Mouse (Mus musculus): ENCODE results near the gene Nudt14.

Gene Nudt14

DNA sequence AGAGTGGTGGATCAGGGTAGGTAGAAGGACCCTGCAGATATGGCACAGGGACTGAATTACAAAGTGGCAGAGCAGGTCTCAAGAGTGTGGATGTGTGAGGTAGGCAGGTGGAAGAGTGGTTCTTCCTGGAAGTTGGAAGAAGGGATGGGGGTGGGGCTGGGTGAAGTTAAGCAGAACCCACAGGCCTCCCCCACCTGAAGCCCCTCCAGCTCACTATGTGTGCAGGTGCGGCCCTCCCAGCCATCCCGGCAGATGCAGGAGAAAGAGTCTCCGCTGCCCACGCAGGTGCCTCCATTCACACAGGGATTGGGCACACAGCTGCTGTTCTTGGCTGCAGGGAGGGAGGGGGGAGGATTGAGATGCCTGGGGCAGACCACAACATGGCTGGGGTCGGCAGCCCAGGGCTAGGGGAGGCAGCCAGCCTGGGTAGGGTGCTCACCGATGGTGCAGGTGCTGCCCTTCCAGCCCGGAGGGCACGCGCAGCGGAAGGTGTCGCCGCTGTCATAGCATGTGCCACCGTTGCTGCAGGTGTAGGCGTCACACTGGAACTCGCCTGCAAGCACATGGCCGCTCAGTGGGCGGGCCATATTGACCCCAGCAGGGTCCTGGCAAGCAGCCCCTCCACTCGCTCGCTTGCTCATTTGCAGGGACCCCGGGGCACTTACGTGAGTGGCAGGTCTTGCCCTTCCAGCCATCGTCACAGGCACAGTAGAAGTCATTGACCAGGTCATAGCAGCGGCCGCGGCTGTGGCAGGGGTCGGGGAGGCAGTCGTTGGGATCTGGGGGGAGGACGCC, 28.8 kb downstream of the Nudt14 start:
- no peak for DNase-seq (ENCODE audit: low read depth, low spot score)

DNA sequence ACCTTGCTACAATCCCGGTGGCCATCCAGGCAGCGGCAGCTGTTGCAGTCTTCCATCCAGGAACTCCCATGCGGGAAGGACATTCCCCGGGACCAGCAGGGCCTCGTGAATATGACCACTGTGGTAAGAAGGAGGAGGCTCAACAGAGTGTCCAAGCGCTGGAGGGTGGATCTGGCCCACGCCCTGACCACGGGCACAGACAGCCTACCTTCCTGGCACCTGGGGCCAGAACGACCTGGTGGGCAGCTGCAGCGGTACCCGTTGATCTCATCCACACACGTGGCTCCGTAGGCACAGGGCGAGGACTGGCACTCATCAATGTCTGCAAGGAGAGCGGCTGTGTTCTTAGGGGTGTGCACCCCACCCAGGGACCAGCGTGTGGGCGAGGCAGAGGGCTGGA, 30.2 kb downstream of the Nudt14 start:
- no peak for DNase-seq (ENCODE audit: low read depth, low spot score)

DNA sequence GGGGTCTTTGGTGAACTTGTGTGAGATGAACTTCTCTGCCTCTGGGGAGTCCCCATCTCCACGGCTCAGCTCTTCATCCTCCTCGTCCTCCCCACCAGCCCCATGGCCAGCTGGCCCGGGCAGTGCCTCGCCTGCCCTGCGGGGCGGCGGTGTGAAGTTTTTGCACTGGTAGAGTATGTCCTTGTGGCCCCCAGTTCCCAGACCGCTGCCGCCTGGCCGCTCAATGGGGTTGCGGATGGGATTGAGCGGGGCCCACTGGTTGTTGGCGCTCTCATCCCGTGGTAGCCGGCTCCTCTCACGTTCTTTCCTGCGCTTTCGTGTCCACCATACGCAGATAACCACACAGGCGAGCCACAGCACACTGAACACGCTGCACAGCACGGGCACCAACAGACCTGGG, 32.9 kb downstream of the Nudt14 start:
- no peak for DNase-seq (ENCODE audit: low read depth, low spot score)

DNA sequence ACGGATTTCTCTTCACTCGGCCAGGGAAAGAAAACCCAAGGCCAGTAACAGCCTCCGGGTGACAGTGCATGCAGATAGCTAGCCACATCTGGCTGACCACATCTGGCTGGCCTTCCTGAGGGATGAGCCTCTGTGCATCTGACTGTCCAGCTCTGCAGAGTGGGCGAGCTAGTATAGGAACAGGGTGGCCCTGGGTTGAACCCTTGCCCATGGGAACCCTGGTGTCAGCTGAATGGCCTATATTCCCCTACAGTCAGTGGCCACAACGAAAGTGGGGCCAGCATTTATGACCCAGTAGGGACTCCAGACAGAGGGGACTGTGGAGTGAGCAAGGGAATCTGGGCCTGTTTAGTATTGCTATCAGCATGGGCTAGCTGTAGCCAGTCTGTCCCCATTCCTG, 36.9 kb downstream of the Nudt14 start:
- DNase-seq (ENCODE audit: low read depth, low spot score), result no peak

DNA sequence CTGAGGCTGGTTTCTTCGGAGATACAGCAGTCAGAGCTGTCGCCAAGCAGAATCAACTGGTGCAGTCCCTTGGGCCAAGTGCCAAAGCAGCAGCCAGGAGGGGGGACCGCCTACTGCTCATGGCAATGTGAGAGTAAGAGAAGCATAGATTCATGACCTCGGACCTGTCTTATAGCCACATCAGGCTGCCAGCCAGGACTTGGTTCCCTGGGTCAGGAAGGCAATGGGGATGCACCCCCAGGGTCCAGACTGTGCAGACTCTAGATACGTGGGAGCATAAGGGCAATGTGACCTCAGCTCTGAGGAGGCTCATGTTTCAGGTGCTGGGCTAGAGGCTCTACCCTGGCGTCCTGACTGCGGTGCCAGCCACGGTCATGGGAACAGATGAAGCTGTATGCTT, 38.0 kb downstream of the Nudt14 start:
- DNase-seq (ENCODE audit: low read depth, low spot score), result no peak

DNA sequence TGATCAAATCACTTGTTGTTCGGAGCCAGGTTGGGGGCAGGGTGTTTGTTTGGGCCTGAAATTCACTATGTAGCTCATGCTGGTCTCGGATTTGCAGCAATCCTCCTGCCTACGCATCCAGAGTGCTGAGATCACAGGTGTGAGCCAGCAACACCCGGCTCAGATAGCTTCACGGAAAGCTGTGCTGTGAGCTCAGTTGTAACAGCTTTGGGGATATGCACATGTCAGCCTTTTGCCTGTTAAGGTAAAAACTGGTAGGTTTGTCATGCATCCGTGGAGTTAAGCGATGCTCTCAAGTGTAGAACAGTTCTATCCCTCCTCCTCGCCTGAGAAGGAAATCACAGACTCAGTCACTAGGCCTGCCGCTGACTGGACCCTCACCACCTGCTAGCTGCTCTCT, 41.3 kb downstream of the Nudt14 start:
- DNase-seq (ENCODE audit: low read depth, low spot score), result no peak

DNA sequence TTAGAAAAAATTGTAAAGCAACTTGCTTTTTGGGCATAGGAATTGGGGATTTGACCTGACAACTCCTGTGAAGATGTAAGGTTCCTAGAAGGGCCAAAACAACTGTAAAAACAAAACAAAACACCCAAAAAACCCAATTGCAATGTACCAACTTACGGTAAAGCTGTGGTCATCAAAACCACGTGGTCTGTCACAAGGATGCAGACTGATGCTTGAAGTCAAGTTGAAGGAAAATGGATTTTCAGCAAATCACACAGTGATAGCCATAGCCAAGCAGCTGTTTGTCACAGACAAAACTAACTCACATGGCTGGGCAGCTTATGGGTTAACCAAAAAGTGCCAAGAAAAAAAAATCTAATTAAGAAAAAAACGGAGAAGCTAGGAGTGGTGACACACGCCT, 43.0 kb downstream of the Nudt14 start:
- DNase-seq (ENCODE audit: low read depth, low spot score), result no peak

DNA sequence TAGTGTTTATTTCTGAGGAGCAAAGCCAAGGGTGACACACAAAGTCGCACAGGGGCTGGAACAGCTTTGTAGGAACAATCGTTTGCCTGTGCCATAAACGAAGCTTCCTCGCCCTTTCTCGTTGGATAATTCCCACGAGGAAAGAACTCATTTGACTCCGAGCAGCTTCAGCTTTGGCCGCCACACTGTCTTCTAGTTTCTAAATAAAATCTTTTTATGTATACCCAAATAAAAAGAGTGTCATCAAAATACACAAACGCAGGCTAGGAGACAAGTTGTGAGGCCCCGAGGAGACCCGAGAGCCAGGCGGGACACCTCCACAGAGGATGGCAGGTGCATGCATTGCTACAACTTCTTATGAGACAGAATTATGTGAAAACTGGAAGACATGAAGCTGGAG, 43.6 kb downstream of the Nudt14 start:
- no peak for DNase-seq (ENCODE audit: low read depth, low spot score)

DNA sequence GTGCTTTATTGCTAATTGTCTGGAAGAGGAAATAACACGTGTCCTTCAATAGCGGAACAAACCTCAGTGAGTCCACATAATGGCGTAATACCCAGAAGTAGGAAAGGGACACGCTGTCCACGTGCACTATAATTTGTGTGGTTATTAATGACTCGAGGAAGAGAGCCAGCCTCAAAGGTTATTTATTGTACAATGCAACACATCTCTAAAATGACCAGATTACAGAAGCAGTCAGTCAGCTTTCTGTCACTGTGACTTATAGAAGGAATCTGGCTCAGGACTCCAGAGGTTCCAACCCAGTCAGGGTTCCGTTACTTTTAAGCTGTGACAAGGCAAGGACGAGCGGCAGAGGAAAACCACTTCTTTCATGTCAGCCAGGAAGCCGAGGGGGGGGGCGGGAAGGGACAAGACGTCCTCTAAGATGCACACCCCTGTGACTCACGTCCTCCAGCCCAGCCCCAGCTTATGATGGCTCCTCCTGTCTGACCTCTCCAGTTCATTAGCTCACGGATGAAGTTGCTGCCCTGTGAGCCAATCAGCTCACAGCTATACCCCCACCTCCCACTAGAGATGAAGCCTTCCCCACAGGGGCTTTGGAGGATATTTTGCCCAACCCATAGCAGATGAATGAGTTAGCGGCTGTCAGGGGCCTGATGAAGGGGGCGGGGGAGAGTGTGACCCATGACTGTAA, 44.3 kb downstream of the Nudt14 start:
- DNase-seq (ENCODE audit: low read depth, low spot score), result no peak

DNA sequence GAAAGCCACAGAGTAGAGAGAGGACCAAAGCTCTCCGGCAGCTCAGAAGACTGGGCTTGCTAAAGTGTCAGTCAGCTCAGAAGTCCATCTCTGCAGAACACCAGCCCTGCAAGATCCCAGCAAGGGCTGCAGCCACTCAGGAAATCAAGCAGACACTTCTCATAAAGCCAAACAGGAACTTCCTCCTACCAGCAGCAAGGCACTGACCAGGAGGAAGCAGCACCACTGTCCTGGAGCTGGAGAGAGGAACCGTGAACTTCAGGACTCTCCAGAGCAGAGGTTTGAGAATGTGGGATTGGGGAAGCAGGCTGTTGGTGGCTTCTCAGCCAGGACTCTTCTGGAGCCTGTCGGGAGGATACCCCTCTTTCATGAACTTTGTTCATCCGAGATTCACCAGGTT, 47.0 kb downstream of the Nudt14 start:
- DNase-seq (ENCODE audit: low read depth, low spot score), result no peak

DNA sequence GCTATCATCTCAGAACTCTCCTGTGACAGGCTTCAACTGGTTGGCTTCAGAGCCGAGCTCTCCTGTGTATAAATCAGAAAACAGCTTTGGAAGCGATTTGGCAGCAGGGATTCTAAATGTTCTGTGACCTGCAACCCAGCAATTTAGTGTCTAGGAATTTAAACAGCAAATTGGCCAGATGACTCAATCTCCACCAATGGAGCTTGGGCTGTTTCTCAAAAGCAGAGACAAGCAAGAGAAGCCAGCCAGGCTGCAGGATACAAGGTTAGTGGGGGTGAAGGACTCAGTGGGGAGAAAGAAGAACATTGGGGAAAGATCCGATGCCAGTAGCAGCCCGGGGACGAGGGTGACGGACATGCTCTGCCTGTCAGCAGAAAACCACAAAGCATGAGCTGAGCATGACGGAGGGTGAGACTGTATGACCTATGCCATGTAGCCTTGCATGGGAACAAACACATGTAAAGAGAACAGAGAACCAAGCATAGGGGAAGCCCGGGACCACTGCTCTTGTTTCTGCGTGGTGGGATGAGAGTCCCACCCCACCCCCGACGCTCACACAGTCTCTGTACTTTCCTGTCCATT, 47.5 kb downstream of the Nudt14 start:
- no peak for DNase-seq (ENCODE audit: low read depth, low spot score)

DNA sequence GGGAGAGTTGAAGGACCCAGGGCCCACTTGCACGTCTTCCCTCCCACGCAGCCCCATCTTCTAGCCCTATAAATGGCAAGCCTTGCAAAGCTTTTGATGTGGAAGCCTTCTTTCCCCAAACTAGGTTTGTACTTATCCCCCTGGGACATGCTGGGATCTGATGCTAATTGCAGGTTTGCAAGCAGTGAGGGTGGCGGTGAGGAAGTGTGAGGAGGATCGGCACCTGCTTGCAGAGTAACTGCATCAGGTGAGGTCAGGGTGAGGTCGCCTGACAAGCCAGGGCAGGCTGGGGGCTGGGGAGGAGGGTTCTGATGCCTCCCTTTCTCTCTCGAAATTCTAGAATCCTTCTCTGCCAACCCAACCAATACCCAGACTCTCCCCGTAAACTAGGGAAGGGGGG, 56.5 kb downstream of the Nudt14 start:
- DNase-seq (ENCODE audit: low read depth, low spot score), result no peak

Measured in ZHBTc4 (cell line).